Mouse (Mus musculus) CD4-positive, CD25-positive, alpha-beta regulatory T cell (primary cell): Measurements from ENCODE around the gene Ankrd42. TPM values are rescaled to one million over a fixed set of nuclear protein-coding genes. Genes with fewer than 3 reads are reported as not detected.

Experiments used
- polyA plus RNA-seq: library from polyadenylated mRNA; unstranded; fragments of 100-300 nt; shearing (Covaris generic); gene quantifications from one replicate; pipeline ENCODE4 v1.2.1, GENCODE M21; 2017

Gene Ankrd42
- not detected for polyA plus RNA-seq

GRCm38 (mm10) chr7:92637021-92637625, at the start of gene Ankrd42:
Ankrd42 (minus strand) TSS chr7:92637142.

GRCm38 (mm10) chr7:92669507-92670471, 32.8 kb upstream of the Ankrd42 start, which contains the start of gene Pcf11:
Pcf11 (minus strand) TSS chr7:92669934.

GRCm38 (mm10) chr7:92560986-92561876, 75.7 kb downstream of the Ankrd42 start, which contains the start of gene Ccdc90b:
Ccdc90b (plus strand) TSS chr7:92561149.

Other genes starting within 250 kb of the Ankrd42 start
- 19.5 TPM for gene Ccdc90b, start 76.0 kb downstream of the Ankrd42 start, polyA plus RNA-seq
- 46.7 TPM for gene Pcf11, start 32.8 kb upstream of the Ankrd42 start, polyA plus RNA-seq
- 0.05 TPM for gene Rab30, start 104.5 kb upstream of the Ankrd42 start, polyA plus RNA-seq
- gene Ddias, start 237.1 kb upstream of the Ankrd42 start, polyA plus RNA-seq, result 3.7 TPM
- 16.3 TPM for gene Prcp, start 237.3 kb upstream of the Ankrd42 start, polyA plus RNA-seq